Mouse (Mus musculus): ENCODE data around the gene Sacs. TPM values are rescaled to one million over a fixed set of nuclear protein-coding genes. Genes with fewer than 3 reads are reported as not detected.
A peak's percentile ranks its signal among the peaks of the same experiment; 100 is the strongest.

Gene Sacs
- polyA plus RNA-seq, 1 experiment, result 0.02 TPM

DNA sequence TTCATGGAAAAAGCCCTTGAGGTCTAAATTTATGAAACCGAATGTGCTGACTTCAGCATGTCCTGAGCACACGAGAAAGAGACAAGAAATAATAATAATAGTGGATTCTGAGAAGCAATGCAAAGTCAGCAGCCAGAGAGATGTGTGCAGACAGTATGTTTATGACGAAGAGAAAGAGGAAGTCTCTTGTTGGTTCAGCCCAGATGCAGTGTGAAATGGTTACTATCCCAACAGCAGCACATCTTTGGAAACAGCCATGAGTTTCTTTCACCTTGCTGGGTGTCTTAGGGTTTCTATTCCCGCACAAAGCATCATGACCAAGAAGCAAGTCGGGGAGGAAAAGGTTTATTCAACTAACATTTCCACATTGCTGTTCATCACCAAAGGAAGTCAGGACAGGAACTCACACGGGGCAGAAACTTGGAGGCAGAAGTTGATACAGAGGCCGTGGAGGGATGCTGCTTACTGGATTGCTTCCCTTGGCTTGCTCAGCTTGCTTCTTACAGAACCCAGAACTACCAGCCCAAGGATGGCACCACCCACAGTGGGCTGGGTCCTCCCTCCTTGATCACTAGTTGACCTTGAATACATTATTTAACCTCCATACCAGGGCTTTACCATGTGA is 140.5 kb downstream of the Sacs start:
- no peak overlapping the region for H3K4me3 ChIP-seq (replicated peaks)
- H3K4me1 ChIP-seq (ENCODE audit: control insufficient read depth), result no peaks in the 10 kb centered on the region
- no peaks in the 10 kb centered on the region for H3K9me3 ChIP-seq (ENCODE audit: control insufficient read depth, low read length)
- TF ChIP-seq TAL1 (IDR thresholded peaks at IDR 0.05; ENCODE audit: low read length) (no peak), GATA1 (IDR thresholded peaks at IDR 0.05; ENCODE audit: low read length) (no peak)
- H3K36me3 ChIP-seq (ENCODE audit: control insufficient read depth), result no peaks in the 10 kb centered on the region
- H3K27me3 ChIP-seq (ENCODE audit: control insufficient read depth), result peaks cover 26% of the 10 kb centered on the region

DNA sequence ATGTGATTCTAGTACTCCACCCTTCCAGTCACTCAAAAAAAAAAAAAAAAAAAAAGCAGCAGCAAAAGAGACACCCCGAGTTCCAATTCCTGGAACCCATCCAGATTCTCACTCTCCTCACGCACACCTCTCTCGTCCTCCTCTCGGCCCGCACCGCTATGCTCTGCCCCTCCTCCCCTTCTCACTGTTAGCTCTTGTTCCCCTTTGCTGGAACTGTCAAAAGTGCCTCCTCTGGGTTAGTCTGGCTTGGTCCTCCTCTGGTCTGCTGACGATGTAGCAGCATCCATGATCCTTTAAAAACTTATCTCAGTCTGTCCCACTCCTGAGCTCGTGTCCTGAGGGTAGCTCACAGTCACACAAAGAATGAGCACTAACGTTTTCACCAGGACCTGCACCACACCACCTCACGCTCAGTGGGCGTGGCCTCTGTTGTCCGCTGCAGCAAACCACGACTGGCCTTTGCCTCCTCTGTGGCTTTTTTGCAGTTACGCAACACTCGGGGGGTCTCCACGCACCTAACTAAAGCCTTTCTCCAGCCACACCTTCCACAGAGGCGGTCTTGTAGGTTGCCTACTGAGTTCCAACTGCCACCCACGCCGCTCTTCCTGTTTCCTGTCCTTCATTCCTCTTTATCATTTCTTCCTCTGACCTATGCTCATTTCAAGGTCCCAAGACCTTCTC is 150.5 kb downstream of the Sacs start:
- TF ChIP-seq GATA1 (IDR thresholded peaks at IDR 0.05; ENCODE audit: low read length) (no peak), TAL1 (IDR thresholded peaks at IDR 0.05; ENCODE audit: low read length) (no peak)
- Histone ChIP-seq H3K36me3 (ENCODE audit: control insufficient read depth) (no peaks in the 10 kb centered on the region), H3K4me1 (ENCODE audit: control insufficient read depth) (peaks cover 4% of the 10 kb centered on the region), H3K9me3 (ENCODE audit: control insufficient read depth, low read length) (no peaks in the 10 kb centered on the region), H3K4me3 (replicated peaks) (peak overlapping the region; percentile 7), H3K27me3 (ENCODE audit: control insufficient read depth) (no peaks in the 10 kb centered on the region)

Other genes starting within 250 kb of the Sacs start
- gene Tnfrsf19, start 92.0 kb upstream of the Sacs start, polyA plus RNA-seq (2012), result not detected in 2 replicates
- not detected in 2 replicates for gene Sgcg, start 120.0 kb downstream of the Sacs start, polyA plus RNA-seq (2012)
- 0.07 TPM in 1 of 2 replicates, not detected in the other for gene Arl11, start 171.3 kb downstream of the Sacs start, polyA plus RNA-seq (2012)
- gene Ebpl, start 222.0 kb downstream of the Sacs start, polyA plus RNA-seq (2012), result 0.01 and 0.02 TPM in 2 replicates